Mouse (Mus musculus) cerebral cortex, adult 2 months (tissue): ENCODE measurements around the gene Nr2f2.

Experiments
- WGBS: fragments of 180-500 bp; shearing (Covaris S2); methylation state at CpG from one replicate; pipeline ENCODE4 v1.1.7; 2018; 5-methylcytosine and 5-hydroxymethylcytosine counted together

Gene Nr2f2

DNA sequence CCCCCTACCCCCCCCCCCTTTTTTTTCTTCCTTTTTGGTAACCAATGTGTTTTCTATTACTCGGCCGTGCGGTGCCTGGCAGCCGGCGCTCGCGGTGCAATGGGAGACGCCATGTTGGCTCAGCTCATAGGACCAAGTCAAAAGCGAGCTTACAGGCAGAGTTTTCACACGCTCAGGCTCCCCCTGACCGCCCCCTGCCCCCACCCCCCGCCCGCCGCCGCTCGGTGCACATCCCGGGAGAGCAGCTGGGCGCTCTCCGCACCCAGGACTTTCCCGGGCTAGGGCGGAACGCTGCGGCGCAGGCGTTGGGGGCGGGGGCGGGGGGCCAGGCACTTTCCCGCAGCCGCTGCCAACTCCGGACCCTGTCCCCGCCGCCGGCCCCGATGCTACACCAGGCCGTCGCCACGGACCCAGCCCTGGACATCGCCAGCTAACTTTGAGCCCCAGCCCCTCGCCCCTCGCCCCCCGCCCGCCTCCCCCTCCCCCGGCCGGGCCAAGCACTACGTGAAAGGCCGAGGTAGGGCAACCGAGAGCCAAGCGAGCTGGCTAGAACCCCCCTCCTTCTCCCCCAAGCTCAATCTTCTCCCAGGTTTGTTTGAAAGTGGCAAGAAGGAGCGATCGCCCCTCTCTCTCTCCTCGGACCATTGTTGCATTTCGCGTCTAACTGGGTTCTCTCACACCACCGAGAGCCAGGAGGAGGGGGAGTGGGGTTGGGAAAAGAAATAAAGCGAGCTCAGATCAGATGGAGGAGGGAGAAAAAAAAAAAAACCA lies 15.6 kb downstream of the Nr2f2 start:
- WGBS: 1% methylated on average over 55 of the region's 55 CpGs

DNA sequence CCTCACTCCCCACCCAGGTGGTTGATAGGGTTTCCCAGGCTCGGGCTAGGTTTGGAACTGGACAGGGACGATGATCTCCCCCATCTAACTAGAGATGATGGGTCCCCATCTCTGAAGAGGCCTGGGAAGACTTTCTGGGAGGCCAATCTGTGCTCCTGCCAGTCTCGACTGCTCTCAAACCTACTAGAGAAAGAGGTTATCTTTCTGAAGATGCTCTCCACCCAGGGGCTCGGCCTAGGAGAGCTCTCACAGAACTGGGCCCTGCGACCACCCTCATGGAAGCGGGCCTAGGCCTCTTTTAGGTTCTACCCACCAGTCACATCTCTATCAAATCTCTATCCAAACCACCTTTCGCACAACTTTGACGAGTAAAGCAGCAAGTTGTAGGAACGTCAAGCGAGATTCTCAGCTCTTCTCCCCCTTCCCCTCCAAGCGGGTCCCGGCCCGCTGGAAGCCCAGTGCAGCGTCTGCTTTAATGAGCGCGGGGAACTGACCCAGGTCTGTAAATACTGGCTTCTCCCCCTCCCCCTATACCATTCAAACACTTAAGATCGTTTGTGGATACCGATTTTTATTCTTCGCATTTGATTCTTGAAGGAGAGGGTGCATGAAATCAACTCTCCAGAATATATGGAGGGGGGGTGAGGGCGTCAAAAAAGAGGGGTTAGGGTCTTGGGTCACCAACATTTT lies 16.4 kb downstream of the Nr2f2 start:
- 14% methylated on average over 20 of the region's 20 CpGs for WGBS

DNA sequence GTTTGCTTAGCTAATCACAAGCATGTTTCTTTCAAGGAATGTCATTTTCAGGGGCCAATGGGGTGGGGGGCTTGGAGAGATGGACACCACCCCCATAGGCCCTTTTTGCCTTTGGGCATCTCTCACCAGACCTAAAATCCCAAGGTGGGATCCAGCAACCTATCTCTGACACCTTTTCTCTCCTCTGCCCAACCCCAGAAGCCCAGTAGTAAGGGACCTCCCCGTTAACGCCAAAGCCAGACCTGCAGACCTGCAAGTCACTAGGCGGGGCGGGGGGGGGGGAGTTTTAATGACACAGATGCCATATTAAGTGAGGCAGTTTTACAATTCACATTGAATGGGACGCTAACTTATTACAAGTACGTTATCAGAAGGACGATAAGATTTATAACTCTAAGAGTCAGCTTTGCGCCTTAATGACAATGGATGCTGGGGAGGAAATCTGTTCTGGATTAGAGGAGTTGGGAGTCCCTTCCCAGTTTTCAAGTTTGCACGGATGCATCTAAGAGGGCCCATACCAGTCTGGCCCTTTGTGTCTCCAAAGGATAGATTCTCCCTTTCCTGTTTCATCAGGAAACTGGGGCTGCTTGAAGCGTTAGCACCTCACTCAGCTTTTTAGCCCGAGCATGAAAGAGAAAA lies 17.4 kb downstream of the Nr2f2 start:
- WGBS: 20% methylated on average over 11 of the region's 11 CpGs

DNA sequence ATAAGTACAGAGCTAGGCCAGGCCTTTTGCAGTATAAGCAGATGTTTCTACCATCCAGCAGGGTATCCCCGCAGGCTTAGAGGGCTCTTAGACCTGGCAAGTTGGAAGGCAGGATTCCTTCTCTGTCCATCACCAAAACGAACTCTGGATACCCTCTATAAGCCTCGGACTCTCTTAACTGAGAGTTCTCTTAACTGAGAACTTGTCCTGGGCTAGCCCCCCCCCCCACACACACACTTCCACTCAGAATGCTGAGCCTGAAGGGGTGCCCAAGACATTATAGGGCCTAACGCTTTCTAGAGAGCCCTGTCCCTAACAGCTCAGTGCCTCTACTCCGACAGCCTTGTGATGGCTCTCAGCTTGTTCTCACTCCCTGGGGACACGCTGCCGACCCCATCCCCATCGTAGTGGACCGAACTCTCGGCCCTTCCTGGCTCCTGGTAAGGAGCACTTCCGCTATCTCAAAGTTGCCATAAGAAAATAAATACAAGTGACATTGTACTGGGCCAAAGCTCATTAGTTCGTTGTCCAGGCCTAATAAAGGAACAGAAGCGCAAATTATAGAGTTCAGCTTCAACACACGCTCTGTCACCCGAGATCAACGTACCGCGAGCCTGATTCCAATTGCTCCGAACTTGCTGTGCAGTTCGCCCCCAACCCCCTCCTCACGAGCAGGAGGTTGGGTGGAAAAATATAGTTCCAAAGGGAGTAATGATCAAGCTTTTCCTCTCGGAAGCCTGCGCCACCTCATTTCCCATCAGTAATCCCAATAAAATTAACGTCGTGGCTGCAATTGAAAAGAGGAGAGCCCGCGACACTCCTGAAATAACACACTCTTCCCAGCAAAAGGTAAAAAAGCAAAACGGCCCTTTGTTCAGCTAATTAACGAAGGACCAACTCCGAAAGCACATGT lies 18.2 kb downstream of the Nr2f2 start:
- WGBS: 16% methylated on average over 30 of the region's 30 CpGs

DNA sequence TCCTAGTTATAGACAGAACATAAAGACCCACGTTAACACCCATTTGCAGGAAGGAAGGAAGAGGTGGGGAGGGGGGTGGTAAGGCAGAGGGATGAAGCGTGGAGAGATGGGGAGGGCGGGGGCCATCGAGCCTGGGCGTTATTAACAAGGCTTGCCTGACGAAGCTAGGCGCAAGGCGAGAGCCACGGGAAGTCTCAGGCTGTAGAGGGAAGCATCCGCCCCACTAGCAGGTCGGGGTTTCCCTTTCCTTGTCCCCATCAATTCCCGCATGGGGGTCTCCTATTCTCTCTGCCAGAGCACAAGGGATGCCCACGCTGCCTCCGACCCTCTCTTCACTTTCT lies 18.9 kb downstream of the Nr2f2 start:
- WGBS: 24% methylated on average over 14 of the region's 14 CpGs

DNA sequence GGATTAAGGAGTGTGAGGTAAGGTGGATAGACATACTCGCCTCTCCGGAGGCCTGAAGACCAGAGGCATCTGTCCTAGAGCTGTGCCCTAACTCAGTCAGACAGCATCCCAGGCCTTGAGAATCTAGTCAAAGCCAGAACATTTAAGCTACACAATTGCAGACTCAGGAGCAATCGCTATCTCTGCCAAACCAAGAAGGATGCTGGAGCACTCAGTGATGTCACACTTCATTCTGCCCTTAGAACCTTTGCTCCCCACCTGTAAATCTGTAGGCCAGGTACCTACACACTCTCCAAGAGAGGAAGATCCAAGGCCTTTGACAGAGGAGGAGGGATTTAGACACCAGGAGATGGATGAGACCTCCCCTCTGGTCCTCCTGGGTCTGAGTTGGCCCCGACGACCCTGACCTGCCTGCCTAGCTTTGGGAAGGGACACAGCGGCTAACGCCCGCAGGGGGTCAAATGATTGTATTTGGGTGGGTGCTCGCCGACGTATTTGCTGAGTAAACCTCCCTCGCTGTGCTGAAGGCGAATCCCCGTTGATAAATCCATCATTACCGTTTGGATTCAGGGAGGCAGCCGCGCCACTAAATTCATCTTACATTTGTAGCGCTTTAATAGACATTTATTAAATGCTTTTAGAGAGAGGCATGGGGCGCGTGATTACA lies 19.5 kb downstream of the Nr2f2 start:
- WGBS: 18% methylated on average over 20 of the region's 20 CpGs

DNA sequence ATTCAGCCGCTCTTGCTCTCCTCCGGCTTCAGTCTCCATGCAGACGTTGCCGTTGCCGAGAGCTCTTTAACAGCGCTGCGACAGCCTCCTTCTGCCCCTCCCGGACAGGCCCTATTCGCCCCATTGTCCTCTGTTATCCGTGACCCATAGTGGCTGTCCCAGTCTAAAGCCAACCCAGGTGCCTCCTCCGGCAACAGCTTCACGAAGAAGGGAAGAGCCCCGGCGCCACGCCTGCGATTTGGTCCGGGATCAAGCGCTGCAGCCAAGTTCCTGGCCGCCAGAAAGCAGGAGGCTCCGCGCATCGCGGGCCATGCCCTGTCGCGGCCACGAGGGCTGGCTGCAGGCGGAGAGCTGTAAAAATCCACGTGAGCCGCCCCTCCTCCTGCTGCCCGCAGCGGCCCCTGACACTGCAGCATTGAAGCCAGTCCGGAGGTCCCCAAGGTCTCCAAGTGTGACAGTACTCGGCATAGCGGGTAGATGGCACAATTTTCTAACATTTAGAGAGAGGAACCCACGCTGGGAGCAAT lies 20.5 kb downstream of the Nr2f2 start:
- 1% methylated on average over 35 of the region's 35 CpGs for WGBS

DNA sequence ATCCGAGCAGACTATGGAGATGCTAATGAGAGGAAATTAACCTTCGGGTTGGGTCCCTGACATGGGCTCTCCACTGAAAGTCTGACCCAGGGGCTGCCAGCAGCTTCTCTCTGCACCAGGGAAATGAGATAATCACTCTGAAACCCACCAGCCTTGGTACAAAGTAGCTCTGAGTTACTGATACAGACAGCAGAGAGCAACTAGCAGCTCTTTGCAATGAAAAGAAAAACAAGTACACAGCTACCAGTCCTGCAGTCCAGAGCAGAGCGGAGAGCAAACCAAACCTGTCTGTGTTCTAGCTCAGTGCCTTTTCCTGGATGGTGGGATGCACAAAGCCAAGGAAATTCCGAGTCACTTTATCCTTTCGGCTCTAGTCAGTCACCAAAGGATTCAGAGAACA lies 23.1 kb downstream of the Nr2f2 start:
- 18% methylated on average over 5 of the region's 5 CpGs for WGBS

DNA sequence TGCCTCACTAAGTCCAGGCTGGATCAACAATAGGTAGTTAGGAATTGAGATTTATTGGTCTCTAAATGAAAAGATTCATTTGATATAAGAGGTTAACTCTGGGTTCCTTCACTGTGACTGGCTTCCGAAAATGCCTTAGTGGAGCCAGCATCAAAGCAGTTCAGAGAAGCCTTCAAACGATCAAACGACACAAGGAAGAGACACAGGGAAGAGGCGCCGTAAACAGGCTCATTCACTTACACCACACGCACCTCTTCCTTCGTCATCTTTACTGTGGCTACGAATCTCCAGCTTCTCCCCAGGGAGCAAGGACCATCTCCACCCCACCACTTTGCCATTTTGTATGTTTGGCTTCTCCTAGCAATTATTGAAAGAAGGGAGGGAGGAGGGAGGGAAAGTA lies 23.8 kb downstream of the Nr2f2 start:
- WGBS: 13% methylated on average over 8 of the region's 8 CpGs

DNA sequence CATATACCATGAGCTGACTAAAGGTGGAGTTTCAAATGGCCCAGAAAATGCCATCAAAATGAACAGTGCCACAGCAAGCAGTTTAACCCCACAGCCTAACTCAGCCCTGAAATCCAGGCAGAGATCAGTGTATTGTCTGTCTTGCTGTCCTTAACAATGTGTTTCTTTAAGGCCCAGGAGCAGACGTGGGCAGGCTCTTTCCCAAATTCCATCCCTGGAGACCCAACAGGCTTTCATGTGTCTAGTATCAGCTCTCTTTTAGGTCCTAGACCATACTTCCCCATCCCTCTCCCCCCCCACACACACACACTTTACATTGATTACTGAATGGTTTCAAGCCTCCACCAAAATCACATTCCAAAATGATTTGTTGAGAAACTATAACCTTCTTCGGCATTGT lies 24.5 kb downstream of the Nr2f2 start:
- WGBS: 28% methylated on average over 2 of the region's 2 CpGs

DNA sequence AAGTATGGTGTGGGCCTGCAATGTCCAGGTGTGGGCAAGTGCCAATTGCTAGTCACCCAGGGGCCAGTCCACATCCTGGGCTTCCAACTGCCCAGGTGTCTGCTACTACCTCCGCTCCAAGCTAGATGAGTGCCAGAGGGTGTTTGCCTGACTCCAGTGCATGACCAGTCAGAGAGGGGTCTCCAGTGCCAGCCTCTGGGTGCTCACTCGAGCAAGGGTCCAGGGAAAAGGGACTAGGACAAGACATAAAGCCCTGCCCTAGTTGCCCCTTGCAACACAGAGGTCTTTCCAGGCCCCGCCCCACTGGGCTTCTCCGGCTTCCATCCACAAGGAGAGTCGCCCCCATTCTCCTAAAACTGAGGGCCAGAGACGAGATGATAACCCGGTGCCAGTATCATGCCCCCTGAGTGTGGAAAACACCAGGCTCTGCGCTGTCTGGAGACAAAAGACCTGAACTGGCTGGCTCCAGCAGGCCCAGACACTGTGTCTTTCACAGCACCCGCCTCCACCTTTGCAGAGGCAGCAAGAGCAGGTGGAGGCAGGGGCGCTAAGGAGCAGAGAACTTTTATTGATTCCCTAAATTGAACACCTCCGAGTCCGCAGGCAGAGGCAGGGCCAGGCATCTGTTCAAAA lies 26.4 kb downstream of the Nr2f2 start:
- WGBS: 34% methylated on average over 12 of the region's 12 CpGs

DNA sequence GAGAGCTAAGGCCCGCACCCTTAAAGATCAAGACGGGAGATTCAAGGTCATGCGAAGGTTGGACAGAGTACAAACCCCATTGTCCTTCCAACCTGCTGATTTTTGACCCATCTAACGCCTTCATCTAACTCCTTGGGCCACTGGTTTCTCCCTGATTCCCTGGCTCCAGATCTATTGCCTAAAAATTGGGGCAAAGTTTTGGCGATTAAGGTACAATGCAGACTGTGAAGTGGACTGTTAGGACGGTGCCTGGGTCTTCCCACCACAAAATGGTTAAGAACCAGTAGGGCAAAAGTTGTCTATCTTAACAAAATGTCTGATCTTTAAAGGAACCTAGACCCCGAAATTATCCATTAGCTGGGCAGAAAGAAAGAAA lies 28.3 kb downstream of the Nr2f2 start:
- 21% methylated on average over 7 of the region's 7 CpGs for WGBS

DNA sequence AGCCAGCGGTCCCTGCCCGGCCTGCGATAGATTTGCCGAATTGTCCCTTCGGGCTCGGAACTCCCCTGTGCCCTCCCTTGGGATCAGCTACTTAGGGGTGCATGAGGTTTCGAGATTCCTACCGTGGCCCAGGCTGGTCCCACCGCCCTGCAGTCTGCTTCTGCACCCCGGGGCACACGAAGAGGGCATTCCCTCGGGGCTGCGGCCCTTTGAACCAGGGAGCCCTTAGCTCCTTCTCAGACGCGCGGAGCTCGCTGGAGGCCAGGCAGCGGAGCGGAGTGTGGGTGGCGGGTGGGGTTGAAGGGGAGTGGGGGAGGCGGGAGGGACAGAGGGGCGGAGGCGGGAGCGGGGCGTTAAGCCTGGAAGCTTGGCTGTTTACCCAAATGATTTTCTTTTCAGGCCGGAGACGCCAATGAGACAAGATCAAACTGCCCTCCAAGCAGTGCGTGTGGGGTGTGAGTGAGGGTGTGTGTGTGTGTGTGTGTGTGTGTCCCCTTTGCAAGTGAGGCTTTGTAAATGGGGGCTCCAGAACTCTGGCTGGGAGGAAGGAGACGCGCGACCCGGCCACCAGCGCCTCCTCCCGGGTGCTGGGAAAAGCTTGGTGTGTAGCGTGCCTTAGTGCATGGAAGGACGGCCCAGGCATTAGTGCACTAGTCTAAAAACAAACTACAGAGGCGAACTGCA lies 28.8 kb downstream of the Nr2f2 start:
- WGBS: 9% methylated on average over 37 of the region's 37 CpGs

DNA sequence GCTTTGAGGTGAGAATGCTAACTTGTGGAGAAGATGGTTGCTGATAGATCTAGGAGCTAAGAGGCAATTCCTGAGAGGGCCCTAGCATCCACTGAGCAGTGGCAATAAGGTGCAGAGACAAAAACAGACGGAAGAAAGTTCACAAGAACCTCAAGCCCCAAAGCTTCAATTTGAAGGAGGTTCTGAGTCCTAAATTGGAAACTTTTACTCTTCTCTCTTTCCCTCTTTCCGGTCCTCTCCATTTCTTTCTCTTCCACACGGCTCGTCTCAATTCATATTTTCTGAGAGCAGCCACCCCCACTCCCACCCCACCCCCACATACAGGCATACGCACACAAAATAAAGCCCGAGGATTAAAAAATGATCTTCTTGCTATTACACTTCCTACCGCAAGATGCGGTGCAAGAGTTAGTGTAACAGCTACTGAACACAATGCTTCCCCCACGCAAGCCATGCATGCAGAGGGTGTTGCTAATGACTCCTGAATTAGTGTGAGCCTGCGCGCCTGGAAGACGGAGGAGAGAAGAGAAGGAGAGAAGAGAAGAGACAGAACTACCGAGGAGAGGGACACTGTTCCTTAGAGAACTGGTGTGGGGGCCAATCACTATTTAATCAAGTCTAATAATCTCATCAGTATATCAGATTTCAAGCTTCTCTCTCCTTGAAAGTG lies 29.8 kb downstream of the Nr2f2 start:
- WGBS: 29% methylated on average over 13 of the region's 13 CpGs

DNA sequence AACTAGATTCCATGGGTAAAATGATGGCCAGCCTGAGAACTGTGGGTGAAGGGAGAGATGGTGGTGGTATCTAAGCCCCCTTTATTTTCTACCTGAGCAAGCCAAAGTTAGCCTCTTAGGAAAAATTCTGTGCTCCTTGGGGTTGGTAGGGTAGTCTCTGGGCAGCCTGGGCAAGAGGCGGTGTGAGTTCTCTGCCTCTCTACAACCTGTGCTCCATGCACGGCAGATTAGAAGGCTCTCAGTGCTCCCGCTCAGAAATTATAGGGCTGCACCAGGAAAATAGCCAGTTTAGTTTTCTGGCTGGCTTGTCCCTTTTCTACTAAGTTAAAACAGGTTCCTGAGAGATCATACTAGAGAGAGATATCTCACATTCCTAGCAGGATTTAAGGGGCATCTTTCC lies 30.4 kb downstream of the Nr2f2 start:
- WGBS: 31% methylated on average over 3 of the region's 3 CpGs

DNA sequence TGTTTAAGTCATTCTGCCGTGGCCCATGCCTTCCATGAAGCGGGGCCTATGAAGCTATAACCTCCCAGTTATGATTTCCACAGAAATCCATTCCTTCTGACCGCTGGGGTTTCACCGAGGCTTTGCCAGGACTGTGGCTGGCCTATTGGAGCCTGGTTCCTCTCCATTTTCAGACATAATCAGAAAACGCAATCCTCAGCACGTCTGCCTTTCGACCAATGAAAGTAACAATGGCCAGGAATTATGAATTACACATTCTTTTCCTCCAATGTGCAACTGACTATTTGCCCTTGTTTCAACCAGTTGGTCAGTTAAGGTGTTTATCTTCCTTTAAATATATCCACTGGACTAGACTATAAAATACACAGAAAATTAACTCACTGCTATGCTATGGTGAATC lies 31.1 kb downstream of the Nr2f2 start:
- 16% methylated on average over 7 of the region's 7 CpGs for WGBS

DNA sequence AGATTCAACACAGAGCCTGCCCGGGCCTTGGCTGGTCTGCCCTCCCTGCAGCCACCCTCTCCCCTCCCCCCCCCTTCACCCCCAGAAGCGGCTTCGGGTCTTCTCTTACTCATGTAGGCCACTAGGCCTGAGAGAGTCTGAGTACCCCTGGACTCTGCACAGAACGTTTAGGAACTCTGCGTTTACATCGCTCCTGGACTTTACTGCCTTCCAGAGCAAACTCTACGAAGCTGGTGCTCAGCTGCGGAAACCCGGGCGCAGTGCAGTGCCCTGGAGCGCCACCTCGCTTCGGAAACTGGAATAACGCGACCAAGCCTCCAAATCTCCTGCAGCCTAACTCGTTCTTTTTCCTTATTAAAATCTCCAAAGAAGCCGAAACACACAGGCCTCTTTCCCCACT lies 31.7 kb downstream of the Nr2f2 start:
- under 1% methylated on average over 17 of the region's 17 CpGs for WGBS

DNA sequence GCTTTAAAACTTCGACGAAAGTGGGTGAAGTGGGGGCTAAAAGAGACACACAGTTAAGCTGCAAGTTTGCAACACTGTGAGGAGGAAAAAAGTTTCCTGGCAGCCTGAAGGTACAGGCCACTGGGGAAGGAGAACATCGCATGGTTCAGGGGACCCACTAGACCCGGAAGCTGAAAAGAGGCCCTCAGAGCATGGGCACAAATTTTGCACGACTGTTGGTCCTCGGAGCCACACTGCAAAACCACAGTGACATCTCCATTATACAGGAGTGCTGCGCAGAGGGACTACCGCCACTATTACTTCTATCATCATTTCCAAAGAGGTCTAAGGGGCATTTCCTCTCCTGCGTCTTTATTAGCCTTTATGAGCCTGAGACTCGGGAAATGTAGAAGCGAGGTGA lies 32.7 kb downstream of the Nr2f2 start:
- 22% methylated on average over 11 of the region's 11 CpGs for WGBS

DNA sequence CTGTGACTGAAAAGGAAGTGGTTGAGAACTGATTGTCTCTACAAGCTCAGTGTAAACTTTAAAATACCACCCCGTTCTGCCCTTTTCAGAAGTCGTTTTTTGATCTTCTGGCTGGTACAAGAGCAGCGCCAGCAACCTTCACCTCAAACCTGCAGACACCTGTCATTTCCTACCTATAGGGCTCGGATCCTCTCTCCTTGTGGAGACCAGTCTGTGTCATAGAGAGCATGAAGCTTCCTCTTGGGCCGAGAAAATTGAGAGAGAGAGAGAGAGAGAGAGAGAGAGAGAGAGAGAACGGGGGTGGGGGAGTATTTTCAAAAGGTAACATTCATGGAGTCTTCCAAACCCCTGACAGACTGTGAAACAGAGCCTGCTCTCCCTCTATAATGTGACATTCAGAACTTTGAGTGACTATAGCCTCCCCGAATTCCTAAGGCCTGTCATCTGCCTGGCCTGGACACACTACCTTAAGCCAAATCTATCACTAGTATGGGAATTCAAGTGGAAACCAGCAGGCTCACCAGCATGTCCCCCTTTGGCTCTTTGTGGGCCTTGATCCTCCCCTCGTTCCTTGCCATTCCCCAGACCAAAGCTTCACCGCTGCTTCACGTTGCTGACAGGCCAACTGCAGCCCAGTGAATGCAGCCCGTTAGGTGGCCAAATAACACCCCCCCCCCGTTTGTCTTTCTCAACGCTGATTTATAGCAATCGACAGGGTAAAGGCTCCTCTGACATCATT lies 33.4 kb downstream of the Nr2f2 start:
- 22% methylated on average over 14 of the region's 14 CpGs for WGBS
